Mouse (Mus musculus): ENCODE results near the gene Omt2b. TPM values are rescaled to one million over a fixed set of nuclear protein-coding genes. Genes with fewer than 3 reads are reported as not detected.

Omt2b gene
- total RNA-seq, 1 experiment from 2014 or later: not detected

Other genes starting within 250 kb of the Omt2b start
- gene Fbxo9, start 218.5 kb upstream of the Omt2b start, total RNA-seq (2021): 108 and 122 TPM in 2 replicates
- gene Ick, start 218.4 kb upstream of the Omt2b start, total RNA-seq (2021): 22.0 and 26.7 TPM in 2 replicates
- 33.4 and 39.6 TPM in 2 replicates for gene Gsta4, start 144.8 kb upstream of the Omt2b start, total RNA-seq (2021)
- gene Gsta1, start 96.9 kb upstream of the Omt2b start, total RNA-seq (2021): 1.1 TPM in 1 of 2 replicates, not detected in the other
- not detected in 2 replicates for gene Gm3776, start 70.5 kb upstream of the Omt2b start, total RNA-seq (2021)
- gene Gm10639, start 37.7 kb upstream of the Omt2b start, total RNA-seq (2021): not detected in 2 replicates
- not detected in 2 replicates for gene Omt2a, start 12.8 kb upstream of the Omt2b start, total RNA-seq (2021)
- 4.2 and 10.3 TPM in 2 replicates for gene Gsta2, start 28.2 kb downstream of the Omt2b start, total RNA-seq (2021)
- not detected in 2 replicates for gene Dppa5a, start 40.6 kb downstream of the Omt2b start, total RNA-seq (2021)
- not detected in 2 replicates for gene Ooep, start 51.1 kb downstream of the Omt2b start, total RNA-seq (2021)
- not detected in 2 replicates for gene Ddx43, start 68.2 kb downstream of the Omt2b start, total RNA-seq (2021)
- 1.1 and 1.6 TPM in 2 replicates for gene Cgas, start 115.6 kb downstream of the Omt2b start, total RNA-seq (2021)
- gene Mto1, start 120.6 kb downstream of the Omt2b start, total RNA-seq (2021): 25.5 and 35.8 TPM in 2 replicates
- gene Gm17324, start 121.2 kb downstream of the Omt2b start, total RNA-seq (2021): not detected in 2 replicates
- 6,460 and 8,956 TPM in 2 replicates for gene Eef1a1, start 161.6 kb downstream of the Omt2b start, total RNA-seq (2021)

All from adrenal gland, postnatal 25 days (tissue).